Mouse (Mus musculus): Measurements from ENCODE around the gene Rasgef1b. TPM values are rescaled to one million over a fixed set of nuclear protein-coding genes. Genes with fewer than 3 reads are reported as not detected.

The Rasgef1b gene
- 10 to 100 TPM; 14.6 to 19.6 TPM for total RNA-seq (2021)
- long read RNA-seq, experiment 1, partial matches to known transcripts = 0 of 3 reads
- long read RNA-seq, experiment 1, other reads (novel, unspliced or antisense) = 0 of 3 reads
- long read RNA-seq, experiment 2, partial matches to known transcripts = 0 of 4 reads
- long read RNA-seq, experiment 2, other reads (novel, unspliced or antisense) = 1 of 4 reads

- DNase-seq = peak; percentile 71 to 78
Measured at GRCm38 (mm10) chr5:99728649-99729212, at the start of gene Rasgef1b. Gene Rasgef1b (minus strand): TSS chr5:99729065.

- no peak for DNase-seq
Measured at GRCm38 (mm10) chr5:99775342-99775741, 46.5 kb upstream of the Rasgef1b start.

- no peak for DNase-seq
Measured at GRCm38 (mm10) chr5:99773265-99773664, 44.4 kb upstream of the Rasgef1b start.

- DNase-seq = no peak
Measured at GRCm38 (mm10) chr5:99764246-99764645, 35.4 kb upstream of the Rasgef1b start.

GRCm38 (mm10) chr5:99758859-99759258 is 30.0 kb upstream of the Rasgef1b start:
- no peak for DNase-seq

- no peak for DNase-seq
Measured at GRCm38 (mm10) chr5:99753843-99754242, 25.0 kb upstream of the Rasgef1b start.

- DNase-seq = no peak
Measured at GRCm38 (mm10) chr5:99753368-99753767, 24.5 kb upstream of the Rasgef1b start.

GRCm38 (mm10) chr5:99752670-99753231 is 23.9 kb upstream of the Rasgef1b start:
- no peak for DNase-seq

- DNase-seq = no peak
Measured at GRCm38 (mm10) chr5:99748417-99748816, 19.6 kb upstream of the Rasgef1b start.

GRCm38 (mm10) chr5:99746087-99746486 is 17.2 kb upstream of the Rasgef1b start:
- DNase-seq = no peak

- DNase-seq = no peak
Measured at GRCm38 (mm10) chr5:99742874-99743273, 14.0 kb upstream of the Rasgef1b start.

GRCm38 (mm10) chr5:99742056-99742455 is 13.2 kb upstream of the Rasgef1b start:
- no peak for DNase-seq

- no peak for DNase-seq
Measured at GRCm38 (mm10) chr5:99737937-99738727, 9.3 kb upstream of the Rasgef1b start.

GRCm38 (mm10) chr5:99729931-99730330 is 1.1 kb upstream of the Rasgef1b start:
- no peak for DNase-seq

GRCm38 (mm10) chr5:99729361-99729882 is 557 bp upstream of the Rasgef1b start:
- peak; percentile 21 to 30 for DNase-seq

- DNase-seq = peak in 1 of 2 experiments; percentile 5
Measured at GRCm38 (mm10) chr5:99728027-99728451, 826 bp downstream of the Rasgef1b start.

GRCm38 (mm10) chr5:99723941-99724340 is 4.9 kb downstream of the Rasgef1b start:
- DNase-seq = peak in 1 of 2 experiments; percentile 12

- DNase-seq = no peak
Measured at GRCm38 (mm10) chr5:99722310-99722709, 6.6 kb downstream of the Rasgef1b start.

- DNase-seq = no peak
Measured at GRCm38 (mm10) chr5:99720554-99720953, 8.3 kb downstream of the Rasgef1b start.

GRCm38 (mm10) chr5:99717917-99718316 is 10.9 kb downstream of the Rasgef1b start:
- DNase-seq = no peak

- DNase-seq = no peak
Measured at GRCm38 (mm10) chr5:99715281-99715744, 13.6 kb downstream of the Rasgef1b start.

- no peak for DNase-seq
Measured at GRCm38 (mm10) chr5:99711947-99712346, 16.9 kb downstream of the Rasgef1b start.

GRCm38 (mm10) chr5:99708706-99709105 is 20.2 kb downstream of the Rasgef1b start:
- DNase-seq = peak in 1 of 2 experiments; percentile 20
